Mouse (Mus musculus): ENCODE results near the gene Jmjd8.

- TF ChIP-seq POLR2A (IDR thresholded peaks at IDR 0.05; ENCODE audit: control insufficient read depth, low read depth, low read length) (peak; percentile 68), CTCF (IDR thresholded peaks at IDR 0.05; ENCODE audit: control insufficient read depth, insufficient read depth, insufficient replicate concordance, low read depth, low read length) (no peak)
Observed at GRCm38 (mm10) chr17:25828712-25829557, at the start of gene Jmjd8.

Data from testis, adult 2 months (tissue).